Mouse (Mus musculus): Measurements from ENCODE around the gene Zfp983. TPM values are rescaled to one million over a fixed set of nuclear protein-coding genes. Genes with fewer than 3 reads are reported as not detected.
A peak's percentile ranks its signal among the peaks of the same experiment; 100 is the strongest.

The Zfp983 gene
- polyA plus RNA-seq, 1 experiment from 2014 or later = 4.9 TPM

GRCm38 (mm10) chr17:21708401-21708800 lies 58.0 kb downstream of the Zfp983 start:
- no peaks in the 10 kb centered on the region for H3K27me3 ChIP-seq (ENCODE audit: control insufficient read depth, insufficient read depth, low read length)
- 70% methylated on average over 2 of the region's 2 CpGs for WGBS
- no peak overlapping the region for H3K27ac ChIP-seq (replicated peaks; ENCODE audit: low read depth, low read length)
- peak overlapping the region; percentile 35 for H3K9ac ChIP-seq (ENCODE audit: low read length)
- peak overlapping the region; percentile 56 for H3K4me2 ChIP-seq (ENCODE audit: low read depth, severe bottlenecking)
- peaks cover 4% of the 10 kb centered on the region; the same call in 1 of the 2 replicates for H3K36me3 ChIP-seq (ENCODE audit: control insufficient read depth, insufficient read depth, low read length)
- DNase-seq (ENCODE audit: low spot score) = no peak
- H3K9me3 ChIP-seq (ENCODE audit: control insufficient read depth, low read length) = no peaks in the 10 kb centered on the region
- no peaks in the 10 kb centered on the region for H3K4me1 ChIP-seq (ENCODE audit: control insufficient read depth, insufficient read depth, low read length)
- ATAC-seq (ENCODE audit: insufficient number of reproducible peaks, low FRiP score, low TSS enrichment, low read depth) = no peak
- peak overlapping the region; percentile 53 for H3K4me3 ChIP-seq (ENCODE audit: low read depth, low read length)

Other genes starting within 250 kb of the Zfp983 start
- 2.7 and 4.5 TPM in 2 replicates for gene Zfp54, start 227.4 kb upstream of the Zfp983 start, polyA plus RNA-seq (2014; fragmentation: Nextera tagmentation; extraction: Ambion mirVana)
- gene Zfp51, start 200.2 kb upstream of the Zfp983 start, polyA plus RNA-seq (2014; fragmentation: Nextera tagmentation; extraction: Ambion mirVana) = 16.6 and 17.2 TPM in 2 replicates
- gene Zfp53, start 161.6 kb upstream of the Zfp983 start, polyA plus RNA-seq (2014; fragmentation: Nextera tagmentation; extraction: Ambion mirVana) = 9.9 and 10.7 TPM in 2 replicates
- 1.9 and 2.5 TPM in 2 replicates for gene Zfp52, start 115.1 kb upstream of the Zfp983 start, polyA plus RNA-seq (2014; fragmentation: Nextera tagmentation; extraction: Ambion mirVana)
- 16.4 and 17.4 TPM in 2 replicates for gene Zfp948, start 83.6 kb upstream of the Zfp983 start, polyA plus RNA-seq (2014; fragmentation: Nextera tagmentation; extraction: Ambion mirVana)
- gene Gm10226, start 41.2 kb downstream of the Zfp983 start, polyA plus RNA-seq (2014; fragmentation: Nextera tagmentation; extraction: Ambion mirVana) = 9.4 and 10.1 TPM in 2 replicates
- 20.8 and 25.8 TPM in 2 replicates for gene Zfp760, start 57.1 kb downstream of the Zfp983 start, polyA plus RNA-seq (2014; fragmentation: Nextera tagmentation; extraction: Ambion mirVana)
- 8.4 and 10.4 TPM in 2 replicates for gene Zfp229, start 80.2 kb downstream of the Zfp983 start, polyA plus RNA-seq (2014; fragmentation: Nextera tagmentation; extraction: Ambion mirVana)
- gene Zfp820, start 195.1 kb downstream of the Zfp983 start, polyA plus RNA-seq (2014; fragmentation: Nextera tagmentation; extraction: Ambion mirVana) = 9.7 and 9.9 TPM in 2 replicates

Data from limb, embryonic 11.5 days (tissue).